Mouse (Mus musculus): ENCODE results near the gene Aqp7. TPM values are rescaled to one million over a fixed set of nuclear protein-coding genes. Genes with fewer than 3 reads are reported as not detected.

Gene Aqp7
- total and polyA plus RNA-seq, 3 experiments, result 0.10 TPM; not detected in 2

DNA sequence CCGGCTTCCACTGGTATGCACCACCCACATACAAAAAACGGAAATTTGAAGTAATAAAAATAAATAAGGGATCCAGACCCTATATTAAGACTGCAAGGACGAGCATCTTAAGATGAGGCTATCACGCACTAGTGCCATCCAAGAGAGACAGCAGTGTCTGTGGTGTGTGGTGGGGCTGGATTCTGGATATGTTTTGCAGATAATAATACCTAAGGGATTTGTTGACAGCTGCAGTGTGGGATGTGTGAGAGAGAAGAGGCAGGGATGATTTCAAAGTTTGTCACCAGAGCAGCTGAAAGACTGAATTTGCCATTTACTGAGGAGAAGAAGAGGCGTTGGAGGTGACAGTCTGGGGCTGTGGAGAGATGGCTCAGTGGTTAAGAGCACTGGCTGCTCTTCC is 18.6 kb downstream of the Aqp7 start:
- in situ Hi-C loops (cut with MboI; ENCODE audit: low pct_ligation_motif_present, low pct_unique_long_range_greater_than_20kb, low sequenced_read_pairs) (no loop called here), dilution Hi-C loops (cut with MboI; ENCODE audit: extremely low pct_ligation_motif_present, extremely low pct_unique_long_range_greater_than_20kb, low sequenced_read_pairs) (no loop called here)
- H3K4me2 ChIP-seq (ENCODE audit: insufficient read depth, low read depth, poor library complexity, severe bottlenecking), result no peak overlapping the region
- TF ChIP-seq USF1 (IDR thresholded peaks at IDR 0.05; ENCODE audit: low read depth, low read length), result no peak
- H3K27me3 ChIP-seq (replicated peaks), result no peaks in the 10 kb centered on the region
- peaks cover 5 to 28% of the 10 kb centered on the region in 2 experiments for H3K4me1 ChIP-seq (ENCODE audit: control insufficient read depth in 1 of 2, insufficient read depth in 2 of 2)
- peaks cover 19 to 65% of the 10 kb centered on the region in 2 experiments for H3K36me3 ChIP-seq (replicated peaks in 1 of 2; ENCODE audit: control insufficient read depth in 1 of 2, insufficient read depth in 1 of 2, low read length in 1 of 2)
- H3K79me2 ChIP-seq (replicated peaks; ENCODE audit: control insufficient read depth, extremely low read depth, insufficient read depth, poor library complexity, severe bottlenecking), result no peaks in the 10 kb centered on the region
- DNase-seq (ENCODE audit: extremely low read depth), result no peak
- H3K9me3 ChIP-seq (replicated peaks; ENCODE audit: low read length), result no peaks in the 10 kb centered on the region
- H3K9ac ChIP-seq (ENCODE audit: insufficient read depth, low read depth), result no peak overlapping the region
- H3K4me3 ChIP-seq (replicated peaks in 1 of 3; ENCODE audit: low read depth in 2 of 3, low read length in 2 of 3, poor library complexity in 1 of 3), result no peak overlapping the region
- no peak overlapping the region for H3K27ac ChIP-seq (ENCODE audit: insufficient read depth, low read depth)

DNA sequence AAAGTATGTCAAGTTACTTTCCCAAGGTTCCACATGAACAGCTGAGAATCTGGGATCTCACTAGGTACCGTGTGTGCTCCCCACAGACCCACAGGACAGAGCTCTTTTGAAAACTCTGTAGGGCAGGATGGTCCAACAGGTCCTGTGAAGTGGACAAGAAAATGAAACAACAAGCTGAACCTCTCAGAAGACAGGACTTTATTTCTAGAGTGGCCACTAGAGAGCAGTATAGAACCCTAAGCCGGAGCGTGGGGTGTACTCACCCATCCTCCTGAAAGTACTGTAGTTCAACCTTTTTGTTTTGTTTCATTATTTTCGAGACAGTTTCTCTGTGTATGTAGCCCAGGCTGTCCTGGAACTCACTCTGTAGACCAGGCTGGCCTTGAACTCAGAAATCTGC is 19.7 kb downstream of the Aqp7 start:
- H3K4me3 ChIP-seq (replicated peaks in 1 of 3; ENCODE audit: low read depth in 2 of 3, low read length in 2 of 3, poor library complexity in 1 of 3), result no peak overlapping the region
- dilution Hi-C loops (cut with MboI; ENCODE audit: extremely low pct_ligation_motif_present, extremely low pct_unique_long_range_greater_than_20kb, low sequenced_read_pairs), result no loop called here
- H3K4me1 ChIP-seq (ENCODE audit: control insufficient read depth in 1 of 2, insufficient read depth in 2 of 2), result peaks cover 5 to 28% of the 10 kb centered on the region in 2 experiments
- no peaks in the 10 kb centered on the region for H3K79me2 ChIP-seq (replicated peaks; ENCODE audit: control insufficient read depth, extremely low read depth, insufficient read depth, poor library complexity, severe bottlenecking)
- H3K9me3 ChIP-seq (replicated peaks; ENCODE audit: low read length), result no peaks in the 10 kb centered on the region
- H3K27ac ChIP-seq (ENCODE audit: insufficient read depth, low read depth), result no peak overlapping the region
- no peak for TF ChIP-seq NELFE (IDR thresholded peaks at IDR 0.05; ENCODE audit: low read depth, low read length)
- TF ChIP-seq CTCF (conservative IDR thresholded peaks at IDR 0.05 in 1 of 2, IDR thresholded peaks at IDR 0.05 in 1 of 2; ENCODE audit: low read depth in 2 of 2, low read length in 2 of 2), result peak; percentile 50 to 62
- no peak for TF ChIP-seq JUND (conservative IDR thresholded peaks at IDR 0.05; ENCODE audit: low read depth, low read length)
- no peak for TF ChIP-seq SMC3 (IDR thresholded peaks at IDR 0.05; ENCODE audit: low read depth, low read length)
- TF ChIP-seq RAD21 (IDR thresholded peaks at IDR 0.05; ENCODE audit: low read depth, low read length), result peak; percentile 8
- TF ChIP-seq ZNF384 (IDR thresholded peaks at IDR 0.05; ENCODE audit: low read depth, low read length), result no peak
- no peak for TF ChIP-seq POLR2AphosphoS2 (IDR thresholded peaks at IDR 0.05; ENCODE audit: low read depth, low read length)
- TF ChIP-seq MEF2A (IDR thresholded peaks at IDR 0.05; ENCODE audit: borderline replicate concordance, low read depth, low read length), result no peak
- no peak overlapping the region for H3K9ac ChIP-seq (ENCODE audit: insufficient read depth, low read depth)
- no peak overlapping the region for H3K4me2 ChIP-seq (ENCODE audit: insufficient read depth, low read depth, poor library complexity, severe bottlenecking)
- no peaks in the 10 kb centered on the region for H3K27me3 ChIP-seq (replicated peaks)
- peaks cover 30 to 76% of the 10 kb centered on the region in 2 experiments for H3K36me3 ChIP-seq (replicated peaks in 1 of 2; ENCODE audit: control insufficient read depth in 1 of 2, insufficient read depth in 1 of 2, low read length in 1 of 2)
- peak; percentile 51 for DNase-seq (ENCODE audit: extremely low read depth)
- in situ Hi-C loops (cut with MboI; ENCODE audit: low pct_ligation_motif_present, low pct_unique_long_range_greater_than_20kb, low sequenced_read_pairs), result no loop called here

DNA sequence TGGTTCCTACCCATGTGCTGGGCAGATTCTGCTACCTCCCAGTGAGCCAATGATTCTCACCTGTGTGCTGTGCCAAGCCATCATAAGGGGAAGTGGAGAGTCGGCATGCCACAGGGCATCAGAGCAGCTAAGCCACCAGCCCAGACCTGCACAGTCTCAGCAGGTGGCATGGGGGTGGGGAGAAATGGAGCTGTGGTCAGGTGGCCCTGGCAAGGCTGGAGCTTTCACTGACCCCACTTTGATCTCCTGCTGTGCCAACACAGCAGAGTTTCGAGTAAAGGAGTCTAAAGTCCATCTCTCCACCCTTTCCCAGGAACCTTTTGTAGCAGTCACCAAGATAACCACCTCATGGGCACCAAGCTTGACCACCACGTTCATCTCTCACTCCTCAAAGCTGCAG is 20.1 kb downstream of the Aqp7 start:
- dilution Hi-C loops (cut with MboI; ENCODE audit: extremely low pct_ligation_motif_present, extremely low pct_unique_long_range_greater_than_20kb, low sequenced_read_pairs) (no loop called here), in situ Hi-C loops (cut with MboI; ENCODE audit: low pct_ligation_motif_present, low pct_unique_long_range_greater_than_20kb, low sequenced_read_pairs) (no loop called here)
- H3K4me3 ChIP-seq (replicated peaks in 1 of 3; ENCODE audit: low read depth in 2 of 3, low read length in 2 of 3, poor library complexity in 1 of 3), result no peak overlapping the region
- no peak for TF ChIP-seq CHD1 (IDR thresholded peaks at IDR 0.05; ENCODE audit: low read depth, low read length)
- no peak for TF ChIP-seq CTCF (conservative IDR thresholded peaks at IDR 0.05 in 1 of 2, IDR thresholded peaks at IDR 0.05 in 1 of 2; ENCODE audit: low read depth in 2 of 2, low read length in 2 of 2)
- no peak for TF ChIP-seq USF1 (IDR thresholded peaks at IDR 0.05; ENCODE audit: low read depth, low read length)
- no peak for TF ChIP-seq E2F4 (IDR thresholded peaks at IDR 0.05; ENCODE audit: insufficient replicate concordance, low read depth, low read length)
- TF ChIP-seq UBTF (IDR thresholded peaks at IDR 0.05; ENCODE audit: low read depth, low read length), result no peak
- no peak for TF ChIP-seq TBP (conservative IDR thresholded peaks at IDR 0.05; ENCODE audit: low read depth, low read length)
- no peak for TF ChIP-seq SMC3 (IDR thresholded peaks at IDR 0.05; ENCODE audit: low read depth, low read length)
- TF ChIP-seq RAD21 (IDR thresholded peaks at IDR 0.05; ENCODE audit: low read depth, low read length), result no peak
- no peak for TF ChIP-seq MAFK (IDR thresholded peaks at IDR 0.05; ENCODE audit: insufficient replicate concordance, low read length)
- TF ChIP-seq IRF4 (IDR thresholded peaks at IDR 0.05; ENCODE audit: low read depth, low read length), result no peak
- TF ChIP-seq RCOR1 (conservative IDR thresholded peaks at IDR 0.05; ENCODE audit: low read depth, low read length), result no peak
- no peak for TF ChIP-seq MYC (IDR thresholded peaks at IDR 0.05; ENCODE audit: low read depth, low read length)
- no peak for TF ChIP-seq ZC3H11A (IDR thresholded peaks at IDR 0.05; ENCODE audit: low read depth, low read length)
- TF ChIP-seq JUND (conservative IDR thresholded peaks at IDR 0.05; ENCODE audit: low read depth, low read length), result no peak
- no peak for TF ChIP-seq MEF2A (IDR thresholded peaks at IDR 0.05; ENCODE audit: borderline replicate concordance, low read depth, low read length)
- H3K4me2 ChIP-seq (ENCODE audit: insufficient read depth, low read depth, poor library complexity, severe bottlenecking), result no peak overlapping the region
- H3K27me3 ChIP-seq (replicated peaks), result no peaks in the 10 kb centered on the region
- H3K9me3 ChIP-seq (replicated peaks; ENCODE audit: low read length), result no peaks in the 10 kb centered on the region
- H3K79me2 ChIP-seq (replicated peaks; ENCODE audit: control insufficient read depth, extremely low read depth, insufficient read depth, poor library complexity, severe bottlenecking), result no peaks in the 10 kb centered on the region
- no peak overlapping the region for H3K27ac ChIP-seq (ENCODE audit: insufficient read depth, low read depth)
- no peak for DNase-seq (ENCODE audit: extremely low read depth)
- H3K4me1 ChIP-seq (ENCODE audit: control insufficient read depth in 1 of 2, insufficient read depth in 2 of 2), result peaks cover 5 to 28% of the 10 kb centered on the region in 2 experiments
- peaks cover 34 to 79% of the 10 kb centered on the region in 2 experiments for H3K36me3 ChIP-seq (replicated peaks in 1 of 2; ENCODE audit: control insufficient read depth in 1 of 2, insufficient read depth in 1 of 2, low read length in 1 of 2)
- H3K9ac ChIP-seq (ENCODE audit: insufficient read depth, low read depth), result no peak overlapping the region

Data from CH12.LX (cell line).